Mouse (Mus musculus) kidney, adult 2 months (tissue): ENCODE measurements at regions not wholly inside any gene's neighbourhood (a gene's known extent, or its start where the extent isn't known, plus 50 kb on each side); places are given as distances from the start of the nearest gene placed in this dataset.

Experiments used
- CTCF ChIP-seq: fragments of 200-500 bp; conservative IDR thresholded peaks from 2 replicates; pipeline ENCODE4 v1.5.1; 2011; ENCODE audit warnings: low read depth, mild to moderate bottlenecking, control low read depth, low read length, moderate library complexity, mixed read lengths; ENCODE audit not compliant: insufficient read depth, insufficient read length
- POLR2A ChIP-seq: fragments of 200-500 bp; IDR thresholded peaks from one replicate; pipeline ENCODE4 v1.6.1; 2011; ENCODE audit warnings: low read depth, low read length, control low read depth

DNA sequence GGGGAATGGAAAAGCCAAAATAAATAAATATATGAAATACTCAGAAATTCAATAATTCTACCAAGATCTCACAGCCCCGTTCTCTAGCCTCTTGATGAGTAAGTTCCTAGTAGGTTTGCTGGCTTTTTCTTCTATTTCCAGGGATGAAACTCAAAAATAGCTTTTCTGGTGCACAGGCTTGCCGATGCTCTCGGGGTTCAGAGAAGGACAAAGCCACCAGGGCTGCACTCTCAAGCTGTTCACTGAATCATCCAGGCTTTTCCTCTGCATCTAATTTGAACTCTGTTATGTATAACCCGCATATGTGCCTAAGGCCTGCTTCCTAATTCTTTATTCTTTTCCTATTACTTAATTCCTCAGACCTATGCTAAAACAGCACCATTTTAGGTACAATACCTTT, 197.5 kb upstream of the Fam49a start:
- TF ChIP-seq POLR2A (no peak), CTCF (no peak)
